Mouse (Mus musculus): ENCODE data around the gene Cables2. TPM values are rescaled to one million over a fixed set of nuclear protein-coding genes. Genes with fewer than 3 reads are reported as not detected.

The Cables2 gene
- total and polyA plus RNA-seq, 3 experiments = 11.2 to 17.6 (median 14.3) TPM

DNA sequence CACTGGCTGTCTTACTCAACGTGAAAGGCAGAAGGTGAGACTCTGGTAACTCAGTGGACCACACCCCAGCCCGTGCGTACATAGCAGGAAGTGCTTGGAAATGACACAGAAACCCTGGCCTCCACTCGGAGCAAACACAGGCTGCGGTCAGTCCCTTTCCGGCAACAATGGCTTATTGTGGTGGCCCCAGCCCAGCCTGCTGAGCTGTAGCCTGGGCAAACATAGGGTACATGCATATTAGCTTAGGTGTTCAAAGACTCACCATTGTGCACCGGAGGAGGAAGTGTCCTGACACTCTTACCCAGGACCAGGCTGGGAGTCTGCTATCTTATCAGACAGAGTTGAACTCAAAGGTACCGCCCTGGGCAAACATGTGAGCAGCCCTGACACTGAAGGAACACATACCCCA, 3.6 kb upstream of the Cables2 start:
- Histone ChIP-seq H3K9ac (ENCODE audit: low read depth, low read length) (no peak overlapping the region), H3K79me2 (replicated peaks; ENCODE audit: control insufficient read depth, insufficient read depth, low read length) (peaks cover 3% of the 10 kb centered on the region; the same call in 1 of the 2 replicates), H3K27ac (no peak overlapping the region; the same call in 1 of the 2 replicates), H3K36me3 (ENCODE audit: control insufficient read depth, insufficient read depth, low read length) (no peaks in the 10 kb centered on the region), H3K4me1 (ENCODE audit: control insufficient read depth, insufficient read depth, low read length) (peaks cover 16% of the 10 kb centered on the region), H3K4me3 (no peak overlapping the region), H3K27me3 (ENCODE audit: control insufficient read depth, insufficient read depth, low read length) (no peaks in the 10 kb centered on the region)
- TF ChIP-seq POLR2A (IDR thresholded peaks at IDR 0.05; ENCODE audit: insufficient read depth, low read depth, low read length) (no peak), EP300 (IDR thresholded peaks at IDR 0.05; ENCODE audit: insufficient read depth, low read depth, low read length) (no peak), CTCF (IDR thresholded peaks at IDR 0.05) (no peak)
- intact Hi-C loops (cut with DNase I) = loop anchor here (5.0 kb wide), 1 partner anchor 305 kb away; the partner anchor contains the start of gene Mrgbp
- DNase-seq = no peak
- 43% methylated on average over 8 of the region's 8 CpGs for WGBS

- TF ChIP-seq POLR2A (IDR thresholded peaks at IDR 0.05; ENCODE audit: insufficient read depth, low read depth, low read length) = no peak
- no peak for TF ChIP-seq EP300 (IDR thresholded peaks at IDR 0.05; ENCODE audit: insufficient read depth, low read depth, low read length)
- TF ChIP-seq CTCF (IDR thresholded peaks at IDR 0.05) = no peak
- peaks cover 17% of the 10 kb centered on the region for H3K4me1 ChIP-seq (ENCODE audit: control insufficient read depth, insufficient read depth, low read length)
- no peak overlapping the region for H3K9ac ChIP-seq (ENCODE audit: low read depth, low read length)
- no peaks in the 10 kb centered on the region for H3K27me3 ChIP-seq (ENCODE audit: control insufficient read depth, insufficient read depth, low read length)
- no peak for DNase-seq
- H3K27ac ChIP-seq = peak overlapping the region; percentile 47
- no peaks in the 10 kb centered on the region for H3K36me3 ChIP-seq (ENCODE audit: control insufficient read depth, insufficient read depth, low read length)
- intact Hi-C loops (cut with DNase I) = loop anchor here (5.0 kb wide), 1 partner anchor 306 kb away; the partner anchor contains the start of gene Mrgbp
- no peak overlapping the region for H3K4me3 ChIP-seq
- WGBS = 32% methylated on average over 4 of the region's 4 CpGs
- H3K79me2 ChIP-seq (replicated peaks; ENCODE audit: control insufficient read depth, insufficient read depth, low read length) = peaks cover 3% of the 10 kb centered on the region; the same call in 1 of the 2 replicates
These were observed 3.1 kb upstream of the Cables2 start for GRCm38 (mm10) chr2:180276385-180276784.

DNA sequence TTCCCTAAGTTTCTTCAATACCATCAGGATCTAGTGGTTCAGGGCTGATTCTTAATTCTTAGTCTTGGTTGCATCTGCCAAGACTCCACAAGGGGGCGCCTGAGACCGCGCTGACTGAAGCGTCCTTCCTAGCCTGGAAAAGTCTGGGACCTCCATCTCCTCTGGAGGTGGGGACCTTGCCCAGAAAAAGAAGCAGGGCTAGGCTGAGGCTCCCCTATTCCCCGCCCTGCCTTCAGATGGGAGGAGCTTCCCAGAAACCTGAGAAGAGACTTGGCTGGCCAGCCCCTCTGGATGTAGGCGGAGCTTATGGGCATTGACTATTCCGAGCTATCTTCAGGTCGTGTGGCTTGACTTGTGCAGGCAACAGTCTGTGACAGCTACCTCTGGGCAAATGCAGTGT, 2.5 kb upstream of the Cables2 start:
- intact Hi-C loops (cut with DNase I) = loop anchor here (1.0 to 5.0 kb wide), 2 partner anchors 71 to 306 kb away; partner anchors contain the start of gene Mrgbp
- H3K27ac ChIP-seq = peak overlapping the region; percentile 47

DNA sequence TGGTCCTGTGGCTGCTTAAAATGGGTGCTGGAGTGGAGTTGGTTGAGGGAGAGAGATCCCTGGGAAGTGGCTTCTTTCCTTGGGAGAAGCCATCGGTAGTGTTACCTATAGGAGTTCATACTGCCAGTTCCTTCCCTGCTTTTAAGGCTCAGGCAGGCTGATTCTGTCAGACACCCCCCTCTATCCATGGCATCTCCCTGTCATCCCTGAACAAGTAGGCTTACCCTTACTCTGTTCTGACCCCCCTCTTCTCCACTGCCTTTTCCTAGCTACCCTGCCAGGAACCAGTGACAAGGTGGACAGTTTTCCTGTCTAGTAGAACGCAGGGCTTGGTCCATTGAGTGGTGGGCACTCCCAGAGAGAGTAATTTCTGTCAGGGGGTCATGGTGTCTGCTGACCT, 1.2 kb upstream of the Cables2 start:
- TF ChIP-seq EP300 (IDR thresholded peaks at IDR 0.05; ENCODE audit: insufficient read depth, low read depth, low read length) (no peak), POLR2A (IDR thresholded peaks at IDR 0.05; ENCODE audit: insufficient read depth, low read depth, low read length) (no peak), CTCF (IDR thresholded peaks at IDR 0.05) (no peak)
- Histone ChIP-seq H3K36me3 (ENCODE audit: control insufficient read depth, insufficient read depth, low read length) (no peaks in the 10 kb centered on the region), H3K27me3 (ENCODE audit: control insufficient read depth, insufficient read depth, low read length) (no peaks in the 10 kb centered on the region), H3K79me2 (replicated peaks; ENCODE audit: control insufficient read depth, insufficient read depth, low read length) (peaks cover 5% of the 10 kb centered on the region), H3K4me3 (no peak overlapping the region), H3K27ac (no peak overlapping the region), H3K4me1 (ENCODE audit: control insufficient read depth, insufficient read depth, low read length) (peaks cover 19% of the 10 kb centered on the region), H3K9ac (ENCODE audit: low read depth, low read length) (no peak overlapping the region)
- 92% methylated on average over 2 of the region's 2 CpGs for WGBS
- DNase-seq = no peak
- intact Hi-C loops (cut with DNase I) = no loop called here

More for the DNA sequence above, 2.5 kb upstream of the Cables2 start:
- peaks cover 4% of the 10 kb centered on the region for H3K79me2 ChIP-seq (replicated peaks; ENCODE audit: control insufficient read depth, insufficient read depth, low read length)
- H3K9ac ChIP-seq (ENCODE audit: low read depth, low read length) = no peak overlapping the region
- peaks cover 19% of the 10 kb centered on the region for H3K4me1 ChIP-seq (ENCODE audit: control insufficient read depth, insufficient read depth, low read length)
- TF ChIP-seq POLR2A (IDR thresholded peaks at IDR 0.05; ENCODE audit: insufficient read depth, low read depth, low read length) (peak; percentile 35; the same call in 1 of the 2 replicates), EP300 (IDR thresholded peaks at IDR 0.05; ENCODE audit: insufficient read depth, low read depth, low read length) (peak; percentile 55; the same call in 1 of the 2 replicates), CTCF (IDR thresholded peaks at IDR 0.05) (no peak; the same call in 1 of the 2 replicates)
- H3K27me3 ChIP-seq (ENCODE audit: control insufficient read depth, insufficient read depth, low read length) = no peaks in the 10 kb centered on the region
- H3K4me3 ChIP-seq = no peak overlapping the region
- H3K36me3 ChIP-seq (ENCODE audit: control insufficient read depth, insufficient read depth, low read length) = no peaks in the 10 kb centered on the region
- under 1% methylated on average over 8 of the region's 8 CpGs for WGBS
- DNase-seq = peak; percentile 87 to 89

DNA sequence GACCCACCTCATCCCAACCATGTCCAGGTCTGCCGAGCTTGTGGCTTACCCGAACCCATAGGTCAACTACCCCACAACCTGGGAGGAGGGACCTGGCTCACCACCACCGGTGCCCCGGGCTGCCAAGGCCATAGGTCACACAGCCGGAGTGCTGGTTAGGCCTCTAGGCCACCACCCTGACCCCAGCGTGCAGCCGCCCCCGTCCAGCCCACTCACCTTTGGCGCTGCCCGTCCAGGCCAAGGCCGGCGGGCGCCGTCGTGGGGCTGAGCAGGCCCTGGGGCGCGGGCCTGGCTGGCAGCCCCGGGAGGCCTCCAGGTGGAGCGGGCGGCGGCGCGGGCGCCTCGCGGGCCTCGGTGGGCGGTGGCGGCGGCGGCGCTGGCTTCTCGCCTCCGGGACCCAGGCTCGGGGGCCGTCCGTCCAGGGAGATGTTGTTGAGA, 393 bp downstream of the Cables2 start:
- Histone ChIP-seq H3K4me1 (ENCODE audit: control insufficient read depth, insufficient read depth, low read length) (peaks cover 19% of the 10 kb centered on the region), H3K9ac (ENCODE audit: low read depth, low read length) (peak overlapping the region; percentile 91), H3K36me3 (ENCODE audit: control insufficient read depth, insufficient read depth, low read length) (no peaks in the 10 kb centered on the region), H3K27ac (peak overlapping the region; percentile 69), H3K79me2 (replicated peaks; ENCODE audit: control insufficient read depth, insufficient read depth, low read length) (peaks cover 5% of the 10 kb centered on the region), H3K27me3 (ENCODE audit: control insufficient read depth, insufficient read depth, low read length) (no peaks in the 10 kb centered on the region), H3K4me3 (peak overlapping the region; percentile 71)
- intact Hi-C loops (cut with DNase I) = no loop called here
- no peak for DNase-seq
- no peak for TF ChIP-seq CTCF (IDR thresholded peaks at IDR 0.05)
- TF ChIP-seq POLR2A (IDR thresholded peaks at IDR 0.05; ENCODE audit: insufficient read depth, low read depth, low read length) = no peak
- TF ChIP-seq EP300 (IDR thresholded peaks at IDR 0.05; ENCODE audit: insufficient read depth, low read depth, low read length) = no peak
- under 1% methylated on average over 37 of the region's 37 CpGs for WGBS

- Histone ChIP-seq H3K9ac (ENCODE audit: low read depth, low read length) (0 out of 2 replicates have a peak overlapping the region, but pooled peaks have one; percentile 3), H3K4me3 (peak overlapping the region; percentile 71; the same call in 1 of the 2 replicates), H3K27ac (no peak overlapping the region), H3K79me2 (replicated peaks; ENCODE audit: control insufficient read depth, insufficient read depth, low read length) (peaks cover 5% of the 10 kb centered on the region), H3K36me3 (ENCODE audit: control insufficient read depth, insufficient read depth, low read length) (no peaks in the 10 kb centered on the region), H3K4me1 (ENCODE audit: control insufficient read depth, insufficient read depth, low read length) (peaks cover 19% of the 10 kb centered on the region), H3K27me3 (ENCODE audit: control insufficient read depth, insufficient read depth, low read length) (no peaks in the 10 kb centered on the region)
- TF ChIP-seq EP300 (IDR thresholded peaks at IDR 0.05; ENCODE audit: insufficient read depth, low read depth, low read length) = no peak
- no peak for TF ChIP-seq POLR2A (IDR thresholded peaks at IDR 0.05; ENCODE audit: insufficient read depth, low read depth, low read length)
- TF ChIP-seq CTCF (IDR thresholded peaks at IDR 0.05) = no peak
- intact Hi-C loops (cut with DNase I) = no loop called here
- 65% methylated on average over 5 of the region's 5 CpGs for WGBS
- DNase-seq = no peak
These were observed 1.4 kb downstream of the Cables2 start for GRCm38 (mm10) chr2:180271804-180272395.
